Mouse (Mus musculus): ENCODE measurements around the gene Snx11. TPM values are rescaled to one million over a fixed set of nuclear protein-coding genes. Genes with fewer than 3 reads are reported as not detected.
"Not testable (repeated sequence)": the region's sequence is repeated elsewhere in the genome, so short reads cannot be mapped to it uniquely, and the experiment has no call there.

The Snx11 gene
- polyA plus RNA-seq, 1 experiment from 2014 or later: 20.1 TPM

DNA sequence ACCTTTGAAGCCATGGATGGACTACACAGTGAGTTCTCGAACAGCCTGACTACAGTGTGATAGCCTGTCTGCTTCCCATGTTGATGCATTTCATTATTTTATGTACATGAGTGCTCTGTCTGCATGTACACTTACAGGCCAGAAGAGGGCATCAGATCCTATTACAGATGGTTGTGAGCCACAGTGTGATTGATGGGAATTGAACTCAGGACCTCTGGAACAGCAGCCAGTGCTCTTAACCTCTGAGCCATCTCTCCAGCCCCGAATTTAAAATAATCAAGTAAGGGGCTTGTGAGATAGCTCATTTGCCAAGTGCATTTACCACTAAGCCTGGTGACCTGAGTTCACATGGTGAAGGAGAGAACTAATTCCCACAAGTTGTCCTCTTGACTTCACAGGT lies 4.1 kb upstream of the Snx11 start:
- Histone ChIP-seq H3K4me1 (ENCODE audit: insufficient read depth, low read length) (peaks cover 6% of the 10 kb centered on the region), H3K9ac (replicated peaks; ENCODE audit: low read length) (no peak overlapping the region), H3K9me3 (ENCODE audit: low read length) (no peaks in the 10 kb centered on the region), H3K27me3 (ENCODE audit: insufficient read depth, low read length) (no peaks in the 10 kb centered on the region), H3K27ac (ENCODE audit: low read length) (no peak overlapping the region), H3K4me2 (replicated peaks; ENCODE audit: low read depth, low read length) (no peak overlapping the region), H3K36me3 (ENCODE audit: insufficient read depth, low read length) (no peaks in the 10 kb centered on the region), H3K4me3 (ENCODE audit: low read length) (no peak overlapping the region)
- WGBS: 69% methylated on average over 2 of the region's 2 CpGs
- no peak for ATAC-seq (ENCODE audit: low FRiP score, low TSS enrichment)

DNA sequence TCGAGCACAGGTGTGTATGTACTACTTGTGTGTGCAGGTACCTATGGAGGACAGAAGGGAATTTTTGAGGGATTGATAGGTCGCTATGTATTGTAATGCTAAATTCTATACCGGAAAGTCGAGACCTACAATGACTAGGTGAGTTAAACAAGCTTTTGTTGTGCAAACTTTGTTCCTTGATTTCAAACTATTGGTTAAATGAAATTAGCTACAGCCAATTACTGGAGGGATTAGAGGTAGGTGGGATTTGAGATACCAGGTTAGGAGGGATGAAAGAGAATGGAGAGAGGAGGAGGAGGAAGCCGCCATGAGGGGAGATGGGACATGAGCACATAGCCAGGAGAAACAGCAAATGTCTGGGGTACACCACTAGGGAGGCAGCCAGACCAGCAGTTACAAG lies 2.9 kb upstream of the Snx11 start:
- 83% methylated on average over 5 of the region's 5 CpGs for WGBS
- Histone ChIP-seq H3K36me3 (ENCODE audit: insufficient read depth, low read length) (no peaks in the 10 kb centered on the region), H3K9me3 (ENCODE audit: low read length) (no peaks in the 10 kb centered on the region), H3K27ac (ENCODE audit: low read length) (no peak overlapping the region), H3K4me2 (replicated peaks; ENCODE audit: low read depth, low read length) (no peak overlapping the region), H3K9ac (replicated peaks; ENCODE audit: low read length) (no peak overlapping the region), H3K27me3 (ENCODE audit: insufficient read depth, low read length) (no peaks in the 10 kb centered on the region), H3K4me3 (ENCODE audit: low read length) (no peak overlapping the region), H3K4me1 (ENCODE audit: insufficient read depth, low read length) (peaks cover 13% of the 10 kb centered on the region)
- no peak for ATAC-seq (ENCODE audit: low FRiP score, low TSS enrichment)

GRCm38 (mm10) chr11:96778061-96778627 lies 785 bp upstream of the Snx11 start:
- 64% methylated on average over 10 of the region's 10 CpGs for WGBS
- not testable (repeated sequence) for ATAC-seq (ENCODE audit: low FRiP score, low TSS enrichment); H3K27me3 ChIP-seq (ENCODE audit: insufficient read depth, low read length)

DNA sequence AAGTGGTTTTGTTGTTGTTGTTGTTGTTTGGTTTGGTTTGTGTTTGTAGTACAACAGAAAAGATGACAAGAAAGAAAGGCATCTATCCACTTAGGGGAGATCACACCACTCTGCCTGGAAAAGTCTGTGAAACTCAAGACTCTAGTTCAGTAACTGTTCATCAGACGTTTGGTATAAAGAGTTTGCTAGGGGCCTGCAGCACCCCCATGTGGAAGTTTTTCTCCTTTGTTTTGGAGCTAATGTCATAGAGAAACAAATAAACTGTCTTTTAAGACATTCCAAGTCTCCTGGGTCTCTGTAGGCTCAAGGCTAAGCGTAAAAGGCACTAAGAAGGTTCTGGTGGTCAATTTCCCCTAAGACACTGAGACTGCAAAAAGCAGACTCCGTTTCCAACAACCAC lies 1.3 kb downstream of the Snx11 start:
- Histone ChIP-seq H3K4me2 (replicated peaks; ENCODE audit: low read depth, low read length) (peak overlapping the region; percentile 91), H3K9me3 (ENCODE audit: low read length) (no peaks in the 10 kb centered on the region), H3K4me3 (ENCODE audit: low read length) (peak overlapping the region; percentile 82), H3K36me3 (ENCODE audit: insufficient read depth, low read length) (peaks cover 17% of the 10 kb centered on the region), H3K4me1 (ENCODE audit: insufficient read depth, low read length) (peaks cover 13% of the 10 kb centered on the region), H3K9ac (replicated peaks; ENCODE audit: low read length) (peak overlapping the region; percentile 72), H3K27me3 (ENCODE audit: insufficient read depth, low read length) (no peaks in the 10 kb centered on the region), H3K27ac (ENCODE audit: low read length) (peak overlapping the region; percentile 59; the same call in 1 of the 2 replicates)
- 27% methylated on average over 3 of the region's 3 CpGs for WGBS
- no peak for ATAC-seq (ENCODE audit: low FRiP score, low TSS enrichment)

More at GRCm38 (mm10) chr11:96778061-96778627, 785 bp upstream of the Snx11 start:
- Histone ChIP-seq H3K4me2 (replicated peaks; ENCODE audit: low read depth, low read length) (peak overlapping the region; percentile 91), H3K4me3 (ENCODE audit: low read length) (peak overlapping the region; percentile 82), H3K4me1 (ENCODE audit: insufficient read depth, low read length) (peaks cover 13% of the 10 kb centered on the region), H3K27ac (ENCODE audit: low read length) (peak overlapping the region; percentile 78), H3K9ac (replicated peaks; ENCODE audit: low read length) (peak overlapping the region; percentile 69)
- not testable (repeated sequence) for H3K36me3 ChIP-seq (ENCODE audit: insufficient read depth, low read length); H3K9me3 ChIP-seq (ENCODE audit: low read length)

GRCm38 (mm10) chr11:96775665-96776064 lies 1.7 kb downstream of the Snx11 start:
- 52% methylated on average over 7 of the region's 7 CpGs for WGBS
- H3K9ac ChIP-seq (replicated peaks; ENCODE audit: low read length): no peak overlapping the region
- no peak overlapping the region; the same call in 1 of the 2 replicates for H3K4me2 ChIP-seq (replicated peaks; ENCODE audit: low read depth, low read length)
- peak overlapping the region; percentile 59; the same call in 1 of the 2 replicates for H3K27ac ChIP-seq (ENCODE audit: low read length)
- H3K36me3 ChIP-seq (ENCODE audit: insufficient read depth, low read length): peaks cover 21% of the 10 kb centered on the region
- no peaks in the 10 kb centered on the region for H3K27me3 ChIP-seq (ENCODE audit: insufficient read depth, low read length)
- ATAC-seq (ENCODE audit: low FRiP score, low TSS enrichment): no peak
- no peak overlapping the region for H3K4me3 ChIP-seq (ENCODE audit: low read length)
- no peaks in the 10 kb centered on the region for H3K9me3 ChIP-seq (ENCODE audit: low read length)
- peaks cover 13% of the 10 kb centered on the region for H3K4me1 ChIP-seq (ENCODE audit: insufficient read depth, low read length)

DNA sequence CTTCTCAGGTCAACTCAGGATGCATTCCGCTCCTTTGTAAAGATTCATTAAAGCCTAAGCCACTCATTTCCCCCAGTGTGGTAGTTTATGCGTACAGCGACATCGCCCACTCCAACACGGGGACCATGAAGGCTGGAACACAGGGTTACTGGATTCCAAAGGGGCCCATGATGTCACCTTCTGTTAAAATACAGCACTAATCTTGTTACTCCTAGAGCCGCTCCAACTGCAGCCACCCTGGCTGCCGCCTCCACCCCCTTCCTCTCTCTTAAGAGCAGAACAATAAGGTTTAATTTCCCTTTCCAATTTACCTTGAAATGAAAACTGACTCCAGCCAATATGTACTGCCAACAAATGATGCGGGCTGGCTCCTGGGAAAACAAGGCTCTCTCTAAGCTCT lies 2.3 kb downstream of the Snx11 start:
- no peaks in the 10 kb centered on the region for H3K27me3 ChIP-seq (ENCODE audit: insufficient read depth, low read length)
- no peak overlapping the region for H3K4me3 ChIP-seq (ENCODE audit: low read length)
- H3K36me3 ChIP-seq (ENCODE audit: insufficient read depth, low read length): peaks cover 27% of the 10 kb centered on the region
- peaks cover 13% of the 10 kb centered on the region for H3K4me1 ChIP-seq (ENCODE audit: insufficient read depth, low read length)
- H3K27ac ChIP-seq (ENCODE audit: low read length): no peak overlapping the region; the same call in 1 of the 2 replicates
- H3K4me2 ChIP-seq (replicated peaks; ENCODE audit: low read depth, low read length): no peak overlapping the region
- no peak overlapping the region for H3K9ac ChIP-seq (replicated peaks; ENCODE audit: low read length)
- no peaks in the 10 kb centered on the region for H3K9me3 ChIP-seq (ENCODE audit: low read length)
- 68% methylated on average over 8 of the region's 8 CpGs for WGBS
- no peak for ATAC-seq (ENCODE audit: low FRiP score, low TSS enrichment)

- H3K4me1 ChIP-seq (ENCODE audit: insufficient read depth, low read length): peaks cover 13% of the 10 kb centered on the region
- H3K27ac ChIP-seq (ENCODE audit: low read length): no peak overlapping the region
- no peak for ATAC-seq (ENCODE audit: low FRiP score, low TSS enrichment)
- no peak overlapping the region for H3K4me3 ChIP-seq (ENCODE audit: low read length)
- no peaks in the 10 kb centered on the region for H3K9me3 ChIP-seq (ENCODE audit: low read length)
- H3K36me3 ChIP-seq (ENCODE audit: insufficient read depth, low read length): peaks cover 33% of the 10 kb centered on the region
- no peak overlapping the region for H3K9ac ChIP-seq (replicated peaks; ENCODE audit: low read length)
- no peaks in the 10 kb centered on the region for H3K27me3 ChIP-seq (ENCODE audit: insufficient read depth, low read length)
- WGBS: 75% methylated on average over 3 of the region's 3 CpGs
- H3K4me2 ChIP-seq (replicated peaks; ENCODE audit: low read depth, low read length): no peak overlapping the region
Observed at GRCm38 (mm10) chr11:96774536-96774935, 2.8 kb downstream of the Snx11 start.

DNA sequence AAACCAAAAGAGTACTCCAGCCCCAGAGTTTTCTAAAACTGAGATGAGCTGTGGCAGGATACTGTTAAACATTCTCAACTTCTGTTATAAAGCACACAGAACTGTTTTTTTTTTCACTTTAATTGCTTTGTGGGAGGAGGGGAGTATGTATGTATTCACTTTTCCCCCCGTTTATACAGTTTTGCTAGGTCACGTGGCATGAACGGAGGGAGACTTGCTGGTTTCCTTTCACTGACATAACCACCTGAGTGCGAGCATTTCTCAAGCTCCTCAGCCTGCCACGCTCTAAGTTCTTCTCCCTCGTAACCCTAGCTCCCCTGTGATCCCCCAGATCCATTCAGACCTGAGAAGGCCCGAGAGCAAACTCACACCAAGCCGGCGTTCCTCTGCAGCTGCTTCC lies 4.9 kb downstream of the Snx11 start:
- Histone ChIP-seq H3K4me2 (replicated peaks; ENCODE audit: low read depth, low read length) (no peak overlapping the region), H3K27ac (ENCODE audit: low read length) (no peak overlapping the region), H3K9me3 (ENCODE audit: low read length) (no peaks in the 10 kb centered on the region), H3K4me3 (ENCODE audit: low read length) (no peak overlapping the region), H3K9ac (replicated peaks; ENCODE audit: low read length) (no peak overlapping the region), H3K27me3 (ENCODE audit: insufficient read depth, low read length) (no peaks in the 10 kb centered on the region), H3K36me3 (ENCODE audit: insufficient read depth, low read length) (peaks cover 40% of the 10 kb centered on the region), H3K4me1 (ENCODE audit: insufficient read depth, low read length) (peaks cover 19% of the 10 kb centered on the region)
- WGBS: 88% methylated on average over 9 of the region's 9 CpGs
- ATAC-seq (ENCODE audit: low FRiP score, low TSS enrichment): no peak

- Histone ChIP-seq H3K4me1 (ENCODE audit: insufficient read depth, low read length) (peaks cover 15% of the 10 kb centered on the region), H3K9ac (replicated peaks; ENCODE audit: low read length) (no peak overlapping the region), H3K4me2 (replicated peaks; ENCODE audit: low read depth, low read length) (no peak overlapping the region), H3K9me3 (ENCODE audit: low read length) (no peaks in the 10 kb centered on the region), H3K36me3 (ENCODE audit: insufficient read depth, low read length) (peaks cover 40% of the 10 kb centered on the region), H3K27me3 (ENCODE audit: insufficient read depth, low read length) (no peaks in the 10 kb centered on the region), H3K27ac (ENCODE audit: low read length) (no peak overlapping the region), H3K4me3 (ENCODE audit: low read length) (no peak overlapping the region)
- WGBS: 95% methylated on average over 9 of the region's 9 CpGs
- no peak for ATAC-seq (ENCODE audit: low FRiP score, low TSS enrichment)
Observed at GRCm38 (mm10) chr11:96771274-96771975, 5.9 kb downstream of the Snx11 start.

DNA sequence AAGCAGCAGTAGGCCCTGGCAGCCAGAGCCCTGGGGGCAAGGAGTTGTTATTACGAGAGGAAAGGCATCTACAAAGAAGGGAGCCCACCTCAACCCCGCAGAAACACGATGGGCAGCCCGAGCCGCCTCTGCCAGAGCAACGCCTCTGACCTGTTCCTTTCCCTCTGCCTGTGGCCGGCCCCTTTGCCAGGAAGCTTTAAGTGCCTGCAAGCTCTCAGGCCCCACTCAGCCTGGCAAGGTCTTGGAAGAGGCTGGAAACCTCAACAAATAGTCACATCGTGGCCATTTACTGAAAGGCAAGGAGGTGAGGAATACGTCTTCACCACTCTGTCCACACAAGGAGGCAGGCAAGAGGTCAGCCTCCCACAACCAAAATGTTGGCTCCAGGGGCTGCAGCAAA lies 9.1 kb downstream of the Snx11 start:
- Histone ChIP-seq H3K27ac (ENCODE audit: low read length) (0 out of 2 replicates have a peak overlapping the region, but pooled peaks have one; percentile 2), H3K36me3 (ENCODE audit: insufficient read depth, low read length) (peaks cover 40% of the 10 kb centered on the region), H3K4me3 (ENCODE audit: low read length) (no peak overlapping the region), H3K9ac (replicated peaks; ENCODE audit: low read length) (peak overlapping the region; percentile 27; the same call in 1 of the 2 replicates), H3K27me3 (ENCODE audit: insufficient read depth, low read length) (no peaks in the 10 kb centered on the region), H3K4me2 (replicated peaks; ENCODE audit: low read depth, low read length) (no peak overlapping the region), H3K9me3 (ENCODE audit: low read length) (no peaks in the 10 kb centered on the region), H3K4me1 (ENCODE audit: insufficient read depth, low read length) (peaks cover 8% of the 10 kb centered on the region; the same call in 1 of the 2 replicates)
- ATAC-seq (ENCODE audit: low FRiP score, low TSS enrichment): no peak
- 56% methylated on average over 9 of the region's 9 CpGs for WGBS
